Mouse (Mus musculus): ENCODE data around the gene Syngr2.

Gene Syngr2

GRCm38 (mm10) chr11:117780582-117781111 is 28.8 kb upstream of the Syngr2 start:
- in situ Hi-C loops (cut with MboI, MseI): loop anchor here (25.0 kb wide), 1 partner anchor 1368 kb away; the partner anchor contains the start of gene Rnf157

DNA sequence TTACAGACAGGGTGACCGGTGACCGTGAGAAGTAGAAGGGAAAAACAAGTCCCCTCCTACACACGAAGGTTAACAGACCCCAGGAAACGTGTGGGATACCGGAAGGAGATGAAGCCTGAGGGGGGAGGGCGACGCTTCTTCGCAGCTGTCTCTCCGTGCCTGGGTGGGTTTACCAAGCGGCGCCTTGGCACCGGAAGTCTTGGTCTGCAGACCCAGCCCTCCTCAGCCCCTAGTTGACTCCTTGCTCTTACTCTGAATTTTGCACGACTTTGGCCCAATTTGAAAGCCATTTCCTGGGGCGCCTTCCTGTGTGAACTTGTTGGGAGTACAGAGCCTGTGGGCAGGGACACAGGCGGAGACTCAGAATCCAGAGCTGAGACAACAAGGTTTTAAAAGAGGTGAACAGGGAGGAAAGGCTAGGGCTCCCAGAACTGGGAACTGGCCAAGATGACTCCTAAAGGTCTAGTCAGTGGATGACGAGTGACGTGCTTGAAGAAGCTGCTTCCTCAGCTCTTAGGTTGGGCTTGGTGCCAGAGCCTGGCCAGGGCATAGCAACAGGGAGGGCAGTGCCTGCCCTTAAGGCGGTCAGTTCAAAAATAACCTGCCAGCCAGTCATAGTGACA is 28.2 kb upstream of the Syngr2 start:
- in situ Hi-C loops (cut with MboI, MseI): loop anchor here (25.0 kb wide), 1 partner anchor 1369 kb away; the partner anchor contains the start of gene Rnf157

DNA sequence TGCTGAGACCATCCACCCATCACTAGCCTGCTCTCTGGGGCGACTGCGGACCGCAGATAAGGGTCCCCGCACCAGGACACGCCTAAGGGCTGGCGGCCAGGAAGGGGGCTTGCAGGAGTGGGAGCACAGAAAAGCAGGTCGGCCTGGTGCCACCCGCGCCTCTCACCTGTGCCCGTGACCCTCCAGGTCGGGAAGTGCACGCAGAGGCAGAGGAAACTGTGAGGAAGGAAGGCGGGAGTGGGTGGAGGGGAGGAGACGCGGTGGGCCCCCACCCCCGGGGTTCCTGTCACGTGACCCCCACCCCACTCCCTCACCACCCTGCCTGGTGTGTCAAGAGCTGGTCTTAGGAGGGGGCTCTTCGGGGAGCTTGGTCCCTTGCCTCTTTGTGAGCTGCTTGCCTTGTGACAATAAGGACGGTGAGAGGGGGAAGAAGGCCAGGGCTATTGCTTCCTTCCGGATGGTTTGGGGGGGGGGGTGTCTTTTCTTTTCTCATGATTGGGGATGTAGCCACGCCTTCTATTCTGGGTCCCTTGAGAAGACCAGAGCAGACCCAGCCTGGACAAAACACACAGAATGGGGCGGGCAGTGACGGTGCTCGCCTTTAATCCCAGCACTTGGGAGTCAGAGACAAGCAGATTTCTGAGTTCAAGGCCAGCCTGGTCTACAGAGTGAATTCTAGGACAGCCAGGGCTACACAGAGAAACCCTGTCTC is 27.3 kb upstream of the Syngr2 start, which contains the start of the genes Tmc8 and Tmc6:
TSS of gene Tmc8 (plus strand) at position 84 of the 712 bp plus-strand sequence.
TSS of gene Tmc6 (minus strand) at position 206 of the 712 bp plus-strand sequence.
- in situ Hi-C loops (cut with MboI, MseI): loop anchor here (25.0 kb wide), 1 partner anchor 1370 kb away; the partner anchor contains the start of gene Rnf157

DNA sequence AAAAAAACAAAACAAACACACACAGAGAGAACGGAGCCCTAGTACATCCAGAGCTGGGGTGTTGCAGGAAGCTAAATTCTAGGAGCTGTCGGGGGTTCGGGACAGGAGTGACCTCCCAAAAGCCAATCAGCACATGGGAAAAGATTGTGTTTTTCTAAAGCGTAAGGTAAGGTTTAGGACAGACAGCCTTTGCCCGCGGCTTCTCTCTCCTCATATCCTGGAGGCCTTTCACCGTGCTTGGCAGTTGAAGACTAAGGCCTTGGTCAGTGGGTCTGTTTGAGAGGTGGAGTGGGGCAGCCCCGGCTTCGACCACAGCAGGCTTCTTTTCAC is 26.8 kb upstream of the Syngr2 start:
- in situ Hi-C loops (cut with MboI, MseI): loop anchor here (25.0 kb wide), 1 partner anchor 1370 kb away; the partner anchor contains the start of gene Rnf157

- in situ Hi-C loops (cut with MboI, MseI): loop anchor here (25.0 kb wide), 1 partner anchor 1371 kb away; the partner anchor contains the start of gene Rnf157
Observed at GRCm38 (mm10) chr11:117783089-117783488, 26.4 kb upstream of the Syngr2 start.

DNA sequence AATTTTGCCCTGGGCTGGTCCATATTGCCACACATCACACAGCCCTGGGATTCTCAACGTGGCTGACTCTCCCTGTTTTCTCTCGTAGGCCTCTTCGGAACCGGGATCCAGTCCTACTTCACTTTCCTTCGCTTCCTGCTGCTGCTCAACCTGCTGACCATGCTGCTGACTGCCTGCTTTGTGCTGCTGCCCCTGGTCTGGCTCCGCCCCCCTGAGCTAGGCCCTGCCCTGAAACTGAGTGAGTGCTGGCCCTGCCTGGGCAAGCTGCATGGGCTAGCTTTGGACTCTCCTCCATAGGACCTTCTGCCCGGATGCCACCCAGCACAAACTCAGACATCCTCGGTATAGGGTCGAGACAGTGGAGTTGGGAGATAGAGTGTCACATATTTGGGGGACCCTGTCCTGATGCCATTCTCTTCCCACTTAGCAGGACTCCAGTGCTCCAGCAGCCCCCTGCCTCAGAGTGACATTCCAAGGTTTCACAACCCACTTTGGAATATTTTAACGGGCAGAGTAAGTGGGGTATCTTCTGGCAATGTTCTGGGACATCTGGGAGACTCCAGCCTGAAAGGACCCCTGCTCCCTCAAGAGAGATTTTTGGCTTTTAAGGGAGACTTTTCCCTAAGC is 25.7 kb upstream of the Syngr2 start:
- in situ Hi-C loops (cut with MboI, MseI): loop anchor here (25.0 kb wide), 1 partner anchor 1371 kb away; the partner anchor contains the start of gene Rnf157

DNA sequence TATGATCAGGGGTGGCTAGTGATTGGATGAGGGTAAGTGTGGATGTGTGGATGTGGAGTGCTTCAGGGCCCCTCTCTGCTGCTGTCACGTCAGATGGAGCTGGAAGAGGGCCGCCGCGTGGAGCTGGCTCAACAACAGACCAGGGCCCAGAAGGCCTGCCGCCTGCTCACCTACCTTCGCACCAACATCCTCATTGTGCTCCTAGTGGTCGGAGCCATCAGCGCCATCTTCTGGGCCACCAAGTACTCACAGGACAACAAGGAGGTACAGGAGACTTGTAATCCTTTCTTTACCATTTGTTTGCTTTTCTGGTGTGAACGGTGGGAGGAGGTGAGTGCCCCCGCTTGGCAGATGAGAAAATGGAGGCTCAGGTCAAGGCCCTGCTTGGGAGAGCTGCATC is 23.2 kb upstream of the Syngr2 start:
- in situ Hi-C loops (cut with MboI, MseI): loop anchor here (25.0 kb wide), 1 partner anchor 1374 kb away; the partner anchor contains the start of gene Rnf157

DNA sequence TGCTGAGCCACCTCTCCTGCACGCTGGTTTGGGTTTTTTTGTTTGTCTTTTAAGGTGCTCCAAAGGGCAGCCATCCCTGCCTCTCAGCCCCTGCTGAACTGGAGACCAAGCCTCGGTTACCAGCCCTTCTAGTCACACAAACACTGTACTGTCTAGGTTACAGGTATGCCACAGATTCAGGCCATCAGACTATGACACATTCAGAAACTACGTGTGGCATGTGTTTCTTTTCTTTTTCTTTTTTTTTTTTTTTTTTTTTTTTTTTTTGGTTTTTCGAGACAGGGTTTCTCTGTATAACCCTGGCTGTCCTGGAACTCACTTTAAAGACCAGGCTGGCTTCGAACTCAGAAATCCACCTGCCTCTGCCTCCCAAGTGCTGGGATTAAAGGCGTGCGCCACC is 21.0 kb upstream of the Syngr2 start:
- in situ Hi-C loops (cut with MboI, MseI): loop anchor here (25.0 kb wide), 1 partner anchor 1376 kb away; the partner anchor contains the start of gene Rnf157

- in situ Hi-C loops (cut with MboI, MseI): loop anchor here (25.0 kb wide), 1 partner anchor 1378 kb away; the partner anchor contains the start of gene Rnf157
Observed at GRCm38 (mm10) chr11:117790286-117790685, 19.2 kb upstream of the Syngr2 start.

DNA sequence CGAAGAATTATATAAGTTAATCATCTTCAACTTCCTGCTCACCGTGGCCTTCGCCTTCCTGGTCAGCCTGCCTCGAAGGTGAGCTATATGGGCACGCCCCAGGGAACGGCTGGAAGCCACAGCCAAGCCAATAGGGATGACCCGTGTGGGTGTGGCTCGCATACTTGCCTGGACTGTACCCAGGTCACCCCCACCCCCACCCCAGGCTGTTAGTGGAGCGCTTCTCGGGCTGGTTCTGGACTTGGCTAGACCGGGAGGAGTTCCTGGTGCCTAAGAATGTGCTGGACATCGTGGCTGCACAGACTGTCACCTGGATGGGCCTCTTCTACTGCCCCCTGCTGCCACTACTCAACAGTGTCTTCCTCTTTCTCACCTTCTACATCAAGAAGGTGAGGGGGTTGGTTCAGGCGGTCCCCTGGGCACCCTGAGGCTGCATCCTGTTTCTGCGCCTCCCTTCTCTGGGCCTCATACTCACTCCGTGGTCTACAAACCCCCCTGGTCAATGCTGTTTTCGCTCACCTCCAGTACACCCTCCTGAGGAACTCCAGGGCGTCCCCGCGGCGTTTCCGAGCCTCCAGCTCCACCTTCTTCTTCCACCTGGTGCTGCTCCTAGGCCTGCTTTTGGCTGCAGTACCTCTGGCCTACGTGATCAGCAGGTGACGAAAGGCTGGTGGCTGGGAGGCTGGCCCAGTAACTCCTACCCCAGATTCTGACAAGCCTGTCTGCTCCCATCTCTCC is 18.6 kb upstream of the Syngr2 start:
- in situ Hi-C loops (cut with MboI, MseI): loop anchor here (25.0 kb wide), 1 partner anchor 1379 kb away; the partner anchor contains the start of gene Rnf157

GRCm38 (mm10) chr11:117791441-117791761 is 18.1 kb upstream of the Syngr2 start:
- in situ Hi-C loops (cut with MboI, MseI): loop anchor here (25.0 kb wide), 1 partner anchor 1379 kb away; the partner anchor contains the start of gene Rnf157

DNA sequence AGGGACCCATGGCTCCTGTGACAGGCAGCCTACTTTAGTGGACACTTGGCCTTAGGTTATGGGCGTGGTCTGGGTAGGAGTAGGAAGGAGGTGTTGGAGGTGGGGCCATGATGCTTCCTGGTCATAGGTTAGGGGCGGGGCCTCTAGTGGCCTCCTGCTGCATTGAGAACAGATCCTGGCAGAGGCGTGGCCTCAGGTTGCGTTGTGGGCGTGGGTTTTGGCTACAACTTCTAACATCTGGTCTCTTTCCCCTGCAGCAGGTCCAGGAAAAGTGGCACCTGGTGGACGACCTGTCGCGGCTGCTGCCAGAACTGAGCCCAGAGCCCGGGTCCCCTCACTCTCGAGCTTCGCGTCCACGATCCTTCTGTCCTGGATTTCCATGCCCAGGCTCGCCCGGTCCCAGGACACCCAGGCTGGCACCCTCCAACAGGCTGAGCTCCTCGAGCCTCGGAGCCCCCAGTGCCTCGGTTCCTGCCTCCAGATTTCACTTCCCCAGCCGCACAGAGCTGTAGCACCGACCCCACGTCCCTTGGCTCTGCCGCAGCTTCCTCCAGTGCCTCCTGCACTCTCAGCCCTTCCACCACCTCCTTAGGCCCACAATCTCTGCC is 17.1 kb upstream of the Syngr2 start:
- in situ Hi-C loops (cut with MboI, MseI): loop anchor here (25.0 kb wide), 1 partner anchor 1380 kb away; the partner anchor contains the start of gene Rnf157

GRCm38 (mm10) chr11:117794035-117794551 is 15.4 kb upstream of the Syngr2 start:
- in situ Hi-C loops (cut with MboI, MseI): loop anchor here (25.0 kb wide), 1 partner anchor 1382 kb away; the partner anchor contains the start of gene Rnf157

DNA sequence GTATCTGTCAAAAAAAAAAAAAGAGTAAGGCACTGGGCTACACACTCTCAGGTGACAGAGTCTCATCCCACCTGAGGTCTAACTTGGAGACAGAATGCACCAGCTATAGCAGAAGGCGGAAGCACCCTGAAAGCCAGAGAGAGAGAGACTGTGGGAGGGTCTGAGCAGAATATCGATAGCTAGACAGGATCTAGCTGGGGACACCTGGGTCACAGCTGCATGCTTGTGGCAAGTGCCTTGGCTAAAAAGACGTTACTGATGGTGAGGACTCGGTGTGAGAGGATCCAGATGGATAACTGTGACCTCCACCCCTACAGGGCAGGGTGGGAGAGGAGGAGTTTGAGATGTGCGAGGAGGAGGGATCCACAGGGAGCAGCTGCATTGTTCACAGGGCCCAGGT is 12.5 kb upstream of the Syngr2 start:
- in situ Hi-C loops (cut with MboI, MseI): loop anchor here (25.0 kb wide), 1 partner anchor 1385 kb away; the partner anchor contains the start of gene Rnf157

DNA sequence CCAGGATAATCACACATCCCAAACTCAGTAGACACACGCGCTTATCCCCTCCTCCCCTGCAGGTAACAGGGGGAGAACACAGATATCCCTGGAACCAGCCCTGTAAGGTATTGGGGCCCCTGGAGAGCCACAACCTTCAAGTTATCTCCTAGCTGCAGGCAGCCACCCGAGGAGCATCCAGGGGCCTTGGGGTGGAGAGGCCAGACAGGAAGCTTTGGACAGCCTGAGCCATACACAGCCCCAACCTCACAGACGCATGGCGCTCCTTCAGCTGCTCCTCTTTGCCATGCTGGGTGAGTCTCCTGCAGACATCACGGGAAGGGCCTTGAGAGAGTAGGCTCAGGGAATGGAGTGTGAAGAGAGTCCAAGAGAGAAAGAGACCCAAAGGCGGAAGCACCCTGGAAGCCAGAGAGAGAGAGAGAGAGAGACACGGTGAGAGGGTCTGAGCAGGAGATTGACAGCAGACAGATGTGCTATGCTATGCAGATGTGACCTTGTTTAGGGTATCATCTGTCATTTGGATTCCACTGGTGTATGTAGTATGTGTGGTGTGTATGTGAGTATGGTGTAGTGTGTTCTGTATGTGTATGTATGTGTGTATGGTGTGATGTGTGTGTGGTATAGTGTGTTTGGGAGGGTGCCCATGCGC is 11.8 kb upstream of the Syngr2 start, which contains the start of gene 6030468B19Rik:
TSS of gene 6030468B19Rik (plus strand) at position 150 of the 649 bp plus-strand sequence.
- in situ Hi-C loops (cut with MboI, MseI): loop anchor here (25.0 kb wide), 1 partner anchor 1385 kb away; the partner anchor contains the start of gene Rnf157

GRCm38 (mm10) chr11:117798160-117798541 is 11.3 kb upstream of the Syngr2 start:
- in situ Hi-C loops (cut with MboI, MseI): loop anchor here (25.0 kb wide), 1 partner anchor 1386 kb away; the partner anchor contains the start of gene Rnf157

DNA sequence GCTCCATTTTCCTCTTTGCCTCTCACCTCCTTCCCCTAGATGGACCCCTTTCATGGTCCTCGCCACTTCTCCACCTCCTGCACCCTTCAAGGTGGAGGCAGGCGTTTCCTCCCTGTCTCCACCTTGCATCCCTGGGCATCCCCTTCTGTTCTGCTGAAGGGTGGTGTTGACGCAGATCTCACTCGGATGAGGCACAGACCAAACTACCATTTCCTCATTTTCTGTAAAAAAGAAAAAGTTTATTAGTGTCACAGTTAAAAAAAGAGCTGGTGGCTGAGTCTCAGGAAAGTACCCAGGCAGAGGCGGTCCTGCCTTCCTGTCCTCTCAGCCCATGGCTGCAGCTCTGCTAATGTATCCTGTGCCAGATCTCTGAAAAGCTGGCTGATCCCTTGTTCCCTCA is 10.3 kb upstream of the Syngr2 start:
- in situ Hi-C loops (cut with MboI, MseI): loop anchor here (25.0 kb wide), 1 partner anchor 1387 kb away; the partner anchor contains the start of gene Rnf157

DNA sequence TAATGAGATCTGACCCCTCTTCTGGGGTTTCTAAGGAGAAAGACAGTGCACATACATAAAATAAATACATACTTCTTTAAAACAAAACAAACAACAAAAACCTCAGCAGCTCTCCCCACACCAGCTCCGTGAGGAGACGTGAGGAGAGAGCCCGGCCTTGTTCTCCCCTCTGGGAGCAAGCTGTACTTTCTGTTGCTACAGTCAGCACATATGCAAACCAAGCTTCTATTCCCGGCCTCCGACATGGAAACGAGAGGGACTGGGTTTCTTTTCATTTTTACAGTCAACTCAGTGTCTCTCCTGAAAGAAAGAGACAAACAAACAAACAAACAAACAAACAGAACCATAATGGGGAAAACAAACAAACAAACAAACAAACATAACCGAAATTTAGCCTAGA is 9.4 kb upstream of the Syngr2 start:
- in situ Hi-C loops (cut with MboI, MseI): no loop called here

GRCm38 (mm10) chr11:117801650-117802049 is 7.8 kb upstream of the Syngr2 start:
- in situ Hi-C loops (cut with MboI, MseI): no loop called here

Data from regulatory T cell (primary cell).